Mouse (Mus musculus) embryonic facial prominence, embryonic 10.5 days (tissue): Measurements from ENCODE around the gene Gm4881. TPM values are rescaled to one million over a fixed set of nuclear protein-coding genes. Genes with fewer than 3 reads are reported as not detected.

ENCODE experiments used
- microRNA-seq: library from miRNA; unstranded; fragments of <30 nt; microRNA quantifications from one replicate; pipeline ENCODE4, GENCODE M21; 2017
- polyA plus RNA-seq: library from polyadenylated mRNA; unstranded; fragments of >200 nt; fragmentation: Nextera tagmentation; extraction: Ambion mirVana; gene quantifications from 2 replicates; pipeline ENCODE4 v1.2.1, GENCODE M21; 2016

Gene Gm4881
- polyA plus RNA-seq, 1 experiment from 2014 or later = 0.17 TPM

Small RNA genes within 50 kb of the gene (microRNA-seq; reads per million reads assigned to microRNA genes)
- gene Mir7046 (not detected), gene Mir7047 (not detected)

Other genes starting within 250 kb of the Gm4881 start
- gene BC049730, start 235.3 kb downstream of the Gm4881 start, polyA plus RNA-seq = not detected in 2 replicates
- gene Gm4763, start 217.6 kb downstream of the Gm4881 start, polyA plus RNA-seq = not detected in 2 replicates
- 0.06 TPM in 1 of 2 replicates, not detected in the other for gene Cd177, start 184.2 kb downstream of the Gm4881 start, polyA plus RNA-seq
- gene Ceacam10, start 167.3 kb downstream of the Gm4881 start, polyA plus RNA-seq = 0.14 TPM in 1 of 2 replicates, not detected in the other
- gene Gm9844, start 82.3 kb downstream of the Gm4881 start, polyA plus RNA-seq = 14.4 and 18.5 TPM in 2 replicates
- not detected in 2 replicates for gene Lypd4, start 74.6 kb downstream of the Gm4881 start, polyA plus RNA-seq
- not detected in 2 replicates for gene Dmrtc2, start 74.4 kb downstream of the Gm4881 start, polyA plus RNA-seq
- gene Rps19, start 60.1 kb downstream of the Gm4881 start, polyA plus RNA-seq = 2,181 and 2,235 TPM in 2 replicates
- 0.26 and 0.40 TPM in 2 replicates for gene Cd79a, start 47.1 kb downstream of the Gm4881 start, polyA plus RNA-seq
- gene Arhgef1, start 41.6 kb downstream of the Gm4881 start, polyA plus RNA-seq = 79.9 and 87.0 TPM in 2 replicates
- gene Rabac1, start 28.3 kb upstream of the Gm4881 start, polyA plus RNA-seq = 69.5 and 76.1 TPM in 2 replicates
- gene Atp1a3, start 61.5 kb upstream of the Gm4881 start, polyA plus RNA-seq = 4.4 and 5.4 TPM in 2 replicates
- gene Grik5, start 127.9 kb upstream of the Gm4881 start, polyA plus RNA-seq = 4.5 and 5.1 TPM in 2 replicates
- gene Zfp574, start 128.1 kb upstream of the Gm4881 start, polyA plus RNA-seq = 44.4 and 45.8 TPM in 2 replicates
- gene Pou2f2, start 235.2 kb upstream of the Gm4881 start, polyA plus RNA-seq = 4.9 and 6.2 TPM in 2 replicates